Mouse (Mus musculus): ENCODE measurements at regions not wholly inside any gene's neighbourhood (a gene's known extent, or its start where the extent isn't known, plus 50 kb on each side); places are given as distances from the start of the nearest gene placed in this dataset.

DNA sequence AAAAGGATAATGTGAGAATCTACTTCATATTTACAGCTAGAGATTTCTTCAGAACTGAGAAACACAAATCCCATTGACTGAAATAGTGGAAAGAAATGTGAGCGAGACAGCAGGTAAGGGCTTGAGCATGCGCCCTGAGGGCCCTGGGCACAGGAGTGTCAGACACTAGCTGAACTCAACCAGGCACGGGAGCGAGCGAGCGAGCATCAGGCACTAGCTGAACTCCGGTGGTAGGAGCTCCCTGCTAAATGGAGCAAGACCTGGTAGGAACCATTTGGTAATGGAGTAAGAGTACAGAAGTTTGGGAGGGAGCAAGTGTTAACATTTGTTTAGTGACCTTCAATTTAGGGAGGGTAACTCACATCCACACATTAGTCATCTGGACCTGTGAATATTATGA, 654.7 kb downstream of the Adgrl2 start:
- no peak for DNase-seq (ENCODE audit: low spot score)

DNA sequence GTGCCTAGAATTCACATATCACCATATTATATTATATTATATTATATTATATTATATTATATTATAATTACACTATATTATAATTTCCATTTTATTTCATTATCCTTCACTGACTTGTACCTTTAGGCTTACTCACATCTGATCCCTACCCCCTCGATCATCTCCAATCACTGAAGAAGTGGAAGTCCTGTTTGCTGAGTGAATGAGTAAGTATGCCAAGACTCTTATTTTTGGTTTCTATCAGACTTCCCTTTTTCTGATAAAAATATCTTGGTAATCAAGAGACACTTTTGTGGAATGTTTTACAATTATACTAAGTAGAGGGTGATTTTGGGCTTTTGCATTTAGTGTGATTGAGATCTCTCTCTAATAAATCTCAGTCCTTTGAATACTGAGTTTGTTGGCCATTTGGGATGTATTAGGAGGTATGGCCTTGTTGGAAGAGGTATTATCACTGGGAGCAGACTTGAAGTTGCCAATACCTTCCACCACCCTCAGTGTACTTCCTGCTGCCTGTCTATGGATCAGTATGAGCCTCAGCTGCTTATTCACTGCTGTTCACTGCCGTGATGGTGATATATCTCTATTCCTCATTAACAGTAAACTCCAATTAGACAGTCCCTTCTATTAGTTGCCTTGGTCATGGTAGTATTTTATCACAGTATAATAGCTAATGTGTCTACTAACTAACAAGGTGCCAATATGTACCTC, 665.3 kb downstream of the Adgrl2 start:
- DNase-seq (ENCODE audit: low spot score) = no peak

DNA sequence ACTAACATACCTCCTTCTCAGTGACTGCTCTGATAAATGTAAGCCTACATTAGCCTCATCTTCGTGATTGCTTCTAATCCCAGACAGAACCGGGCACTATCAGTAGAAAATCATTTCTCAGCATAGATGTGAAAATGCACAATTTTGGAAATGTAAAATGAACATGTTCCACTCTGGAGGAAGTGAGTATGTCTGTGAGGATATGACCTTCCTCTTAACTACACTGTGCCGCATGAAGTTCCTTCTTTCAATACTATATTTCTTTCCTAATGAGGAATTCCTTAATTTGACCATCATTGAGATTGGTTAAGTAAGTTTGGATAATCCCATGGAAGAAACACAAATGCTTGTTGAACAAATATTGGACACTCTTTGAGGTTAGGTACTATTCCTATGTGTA, 668.5 kb downstream of the Adgrl2 start:
- no peak for DNase-seq (ENCODE audit: low spot score)

DNA sequence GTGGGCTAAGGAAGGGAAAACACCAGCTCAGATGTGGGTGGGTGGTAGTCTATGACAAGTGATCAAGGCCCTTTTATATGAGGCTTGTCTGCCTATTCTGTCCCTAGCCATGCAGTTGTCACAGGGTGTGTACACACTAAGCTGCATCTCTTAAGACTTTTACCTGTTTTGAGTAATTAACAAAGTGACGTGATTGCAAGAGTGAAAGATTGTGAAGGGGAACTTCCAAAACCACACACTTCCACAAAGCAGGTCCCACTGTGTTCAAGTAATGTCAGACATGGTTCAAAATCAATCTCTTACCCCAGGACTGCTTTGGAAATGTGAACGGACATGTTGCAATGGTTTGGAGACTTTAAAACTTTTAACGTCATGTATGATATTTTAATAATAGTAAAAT, 674.2 kb downstream of the Adgrl2 start:
- DNase-seq (ENCODE audit: low spot score) = no peak

DNA sequence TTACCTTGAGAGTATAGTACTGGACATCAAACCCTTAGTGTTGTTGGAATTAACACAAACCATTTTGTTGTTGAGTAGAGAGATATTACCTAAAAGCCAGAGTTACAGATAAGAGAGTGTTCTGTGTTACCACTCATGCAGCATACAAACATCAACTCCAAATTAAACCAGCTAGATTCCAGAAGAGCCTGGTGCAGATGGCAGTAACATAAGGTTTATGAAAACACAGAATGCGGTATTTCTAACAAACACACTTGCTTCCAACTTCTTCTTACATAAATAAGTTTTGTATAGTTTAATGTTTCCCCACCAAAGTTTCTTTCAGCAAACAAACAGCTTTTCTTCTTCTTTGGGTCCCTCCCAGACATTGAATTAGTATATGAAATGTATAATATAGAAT, 675.1 kb downstream of the Adgrl2 start:
- no peak for DNase-seq (ENCODE audit: low spot score)

DNA sequence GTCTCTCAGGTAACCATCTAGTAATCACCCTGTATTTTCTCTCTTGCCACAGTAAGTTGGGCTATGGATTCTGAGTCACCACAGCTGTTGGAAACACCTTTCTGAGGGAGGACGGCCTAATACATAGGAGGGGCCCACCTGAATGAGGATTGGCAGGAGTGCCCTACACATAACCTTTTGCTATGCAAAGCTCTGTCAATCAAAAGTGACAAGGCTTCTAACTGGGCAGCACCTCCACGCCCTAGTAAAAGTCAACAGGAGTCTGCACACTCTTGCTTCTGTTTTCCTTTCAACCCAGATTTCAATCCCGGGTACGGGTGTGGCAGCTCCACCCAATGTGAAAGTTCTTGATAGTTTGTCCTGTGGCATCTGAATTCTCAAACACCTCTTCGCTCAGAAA, 694.8 kb downstream of the Adgrl2 start:
- no peak for DNase-seq (ENCODE audit: low spot score)

DNA sequence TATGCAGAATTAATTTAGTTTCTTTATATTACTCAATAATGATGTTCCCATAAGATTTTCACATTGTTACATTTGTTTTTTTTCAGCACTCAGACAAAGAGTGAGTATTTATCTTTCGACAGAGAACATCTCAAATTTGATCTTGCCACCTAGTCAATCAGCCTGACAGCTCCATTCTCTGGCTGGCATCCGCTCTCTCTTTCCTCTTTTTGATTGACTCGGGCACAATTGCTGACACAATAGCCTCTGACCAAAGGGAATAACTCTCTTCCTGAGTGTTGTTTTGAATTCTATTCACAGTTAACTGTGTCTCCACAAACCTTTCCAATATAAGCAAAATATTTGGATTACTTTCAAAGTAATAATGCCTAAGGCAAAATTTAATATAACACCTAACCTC, 711.4 kb downstream of the Adgrl2 start:
- DNase-seq (ENCODE audit: low spot score) = no peak

DNA sequence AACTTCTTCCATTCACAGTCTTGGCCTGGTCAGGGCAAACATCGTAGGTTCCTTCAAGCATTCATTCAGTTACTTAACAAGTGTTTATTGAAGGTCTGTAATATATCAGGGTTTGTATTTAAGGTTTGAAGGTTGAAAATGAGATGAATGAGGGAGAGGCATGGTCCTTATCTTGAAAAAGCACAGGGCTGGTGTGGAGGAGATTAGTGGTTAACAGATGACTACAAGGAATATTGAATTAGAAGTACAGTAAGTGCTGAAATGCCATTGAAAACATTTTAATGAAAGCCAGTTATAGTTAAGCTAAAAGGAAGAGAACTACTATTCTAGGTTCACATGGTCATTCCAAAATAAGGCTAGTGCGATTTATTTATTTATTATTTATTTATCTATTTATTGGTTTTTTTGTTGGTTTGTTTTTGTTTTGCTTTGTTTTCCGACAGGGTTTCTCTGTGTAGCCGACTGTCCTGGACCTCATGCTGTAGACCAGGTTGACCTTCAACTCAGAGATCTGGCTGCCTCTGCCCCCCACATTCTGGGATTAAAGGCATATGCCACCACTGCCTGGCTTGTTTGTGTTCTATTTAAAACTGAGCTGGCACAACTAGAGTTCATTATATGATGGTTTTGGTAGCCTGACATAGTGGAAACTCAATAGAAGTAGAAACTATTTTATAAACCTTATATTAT, 718.1 kb downstream of the Adgrl2 start:
- DNase-seq (ENCODE audit: low spot score) = no peak

DNA sequence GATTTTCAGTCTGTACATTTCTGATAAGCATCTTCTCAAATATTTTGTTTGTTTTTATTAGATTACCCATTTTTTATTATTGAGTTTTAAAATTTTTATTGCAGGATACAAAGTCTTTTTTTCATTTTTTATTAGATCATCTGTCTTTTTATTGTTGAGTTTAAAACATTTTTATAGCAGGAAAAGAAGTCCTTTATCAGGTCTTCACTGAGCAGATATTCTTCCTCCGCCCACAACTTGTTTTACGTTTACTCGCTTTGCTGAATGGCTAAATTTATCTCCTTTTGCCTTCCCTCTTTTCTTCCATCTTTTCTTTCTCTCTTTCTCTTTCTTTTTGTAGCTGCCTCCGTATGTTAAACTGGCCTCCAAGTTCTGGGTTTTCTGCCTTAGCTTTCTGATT, 721.5 kb downstream of the Adgrl2 start:
- no peak for DNase-seq (ENCODE audit: low spot score)

DNA sequence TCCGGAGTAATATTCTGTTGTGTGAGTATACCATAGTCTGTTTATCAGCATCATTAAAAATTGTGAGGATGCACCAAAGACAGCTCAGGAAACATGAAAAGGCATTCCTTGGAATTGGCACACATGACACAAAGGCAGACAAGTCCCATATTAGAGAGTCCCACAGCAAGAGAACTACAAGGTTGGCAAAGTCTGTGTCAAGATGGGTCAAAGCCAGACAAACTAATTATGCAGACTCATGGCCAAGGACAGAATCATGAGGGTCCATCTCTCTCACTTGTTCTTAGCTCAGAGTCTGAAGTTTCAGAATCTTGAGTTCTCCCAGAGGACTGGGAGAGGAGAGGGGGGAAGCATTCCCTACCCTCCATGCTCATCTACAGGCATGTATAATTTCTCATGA, 731.1 kb downstream of the Adgrl2 start:
- no peak for DNase-seq (ENCODE audit: low spot score)

DNA sequence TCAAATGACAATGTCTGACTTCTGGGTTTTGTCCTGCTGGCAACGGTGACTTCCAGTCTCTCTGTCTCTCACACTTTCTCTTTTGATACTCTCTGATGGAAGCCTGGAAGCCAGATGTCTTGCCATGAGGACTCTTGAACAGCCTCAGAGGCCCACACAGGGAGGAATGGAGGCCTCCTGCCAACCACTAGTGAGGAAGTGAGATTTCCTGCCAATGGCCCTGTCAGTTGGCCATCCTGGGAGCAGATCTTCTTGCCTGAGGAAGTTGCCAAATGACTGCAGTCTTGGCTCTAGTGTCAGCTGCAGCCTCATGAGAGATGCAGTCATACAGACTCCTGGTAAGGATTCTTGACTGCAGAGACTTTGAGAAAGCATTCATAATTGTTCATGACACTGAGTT, 741.7 kb downstream of the Adgrl2 start:
- DNase-seq (ENCODE audit: low spot score) = no peak

DNA sequence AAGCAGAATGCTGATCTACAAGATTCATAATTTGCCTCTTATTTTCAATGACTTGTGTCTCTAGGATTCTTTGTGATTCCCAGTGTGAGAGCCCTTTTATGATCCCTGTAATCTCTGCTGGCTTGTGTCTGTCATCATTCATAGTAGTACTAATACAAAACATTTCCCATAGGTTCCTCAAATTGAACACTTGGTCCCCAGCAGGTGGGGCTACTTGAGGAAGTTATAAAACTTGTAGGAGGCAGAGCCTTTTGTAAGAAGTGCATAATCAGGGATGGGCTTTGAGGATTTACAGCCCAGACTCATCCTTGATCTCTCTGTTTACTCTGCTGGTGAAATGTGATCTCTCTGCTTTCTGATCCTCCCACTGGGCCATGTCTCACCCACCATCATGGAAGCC, 743.6 kb downstream of the Adgrl2 start:
- DNase-seq (ENCODE audit: low spot score) = no peak

DNA sequence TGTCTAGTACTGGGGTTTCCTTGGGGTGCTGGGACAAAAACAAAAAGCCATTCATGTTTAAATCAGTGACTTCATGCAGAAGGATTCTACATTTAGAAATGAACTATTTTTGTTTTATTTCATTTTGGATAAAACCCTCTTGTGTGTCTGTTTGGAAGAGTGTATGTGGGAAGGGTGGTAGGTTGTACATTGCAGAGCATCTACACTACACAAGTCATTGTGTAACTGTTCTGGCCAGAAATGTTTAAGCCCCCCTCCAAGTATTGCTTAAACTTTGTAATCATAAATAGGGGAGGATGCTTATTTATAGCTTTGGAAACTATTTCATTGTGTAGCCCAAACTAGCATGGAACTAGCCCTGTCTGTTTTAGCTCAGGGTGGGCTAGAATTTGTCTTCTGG, 752.3 kb downstream of the Adgrl2 start:
- DNase-seq (ENCODE audit: low spot score) = no peak

DNA sequence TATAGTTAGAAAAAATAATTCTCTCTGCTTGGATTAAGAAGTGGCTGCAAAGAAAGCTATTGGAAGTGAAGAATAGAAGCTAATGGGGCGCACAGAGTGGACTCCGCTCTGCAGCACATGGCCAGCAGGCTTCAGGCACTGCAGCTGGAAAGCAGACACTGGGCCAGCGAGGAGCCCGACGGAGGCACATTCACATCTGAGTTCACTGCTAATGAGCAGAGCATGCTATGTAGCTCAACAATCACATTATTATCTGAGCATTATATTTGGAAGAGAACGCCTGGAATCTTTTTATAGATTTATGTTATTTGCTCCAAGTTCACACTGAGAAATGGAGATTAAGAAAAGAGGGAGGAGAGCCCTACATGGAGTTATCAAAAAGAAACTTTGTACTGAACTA, 752.8 kb downstream of the Adgrl2 start:
- DNase-seq (ENCODE audit: low spot score) = no peak

DNA sequence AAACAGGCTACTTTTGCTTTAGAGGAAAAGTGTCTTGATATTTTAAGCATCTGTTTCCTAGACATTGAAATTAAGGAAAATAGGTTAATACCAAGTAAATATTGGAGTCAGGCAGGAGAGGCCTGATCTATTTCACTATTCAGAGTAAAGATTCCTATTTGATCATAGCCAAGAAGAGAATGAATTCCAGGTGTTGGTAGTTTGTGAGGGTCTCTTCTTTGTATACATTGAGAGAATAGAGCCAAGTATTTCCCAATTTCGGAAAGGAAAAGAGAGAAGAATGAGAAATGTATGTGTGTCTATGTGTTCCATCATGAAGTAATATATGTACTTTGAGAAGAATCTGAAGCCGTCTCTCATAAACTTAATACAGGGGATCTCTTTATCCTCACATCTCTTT, 756.7 kb downstream of the Adgrl2 start:
- DNase-seq (ENCODE audit: low spot score) = no peak

DNA sequence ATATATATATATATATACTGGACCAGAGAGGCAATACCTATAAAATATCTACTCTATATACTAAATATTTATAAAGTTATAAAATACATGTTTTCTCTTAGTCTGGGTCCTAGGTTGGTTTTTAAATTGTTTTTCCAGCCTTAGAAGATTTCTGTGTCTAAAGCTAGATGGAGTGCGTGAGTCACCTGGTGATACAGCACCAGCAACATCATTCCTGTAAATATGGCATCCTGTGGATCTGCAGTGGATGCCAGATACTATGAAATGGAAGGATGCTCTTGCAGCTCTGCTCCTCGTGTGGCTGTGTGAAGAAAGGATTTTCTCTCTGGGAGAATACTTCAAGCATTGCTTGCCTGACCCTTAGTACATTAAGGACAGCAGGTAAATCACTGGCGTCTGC, 761.2 kb downstream of the Adgrl2 start:
- no peak for DNase-seq (ENCODE audit: low spot score)

DNA sequence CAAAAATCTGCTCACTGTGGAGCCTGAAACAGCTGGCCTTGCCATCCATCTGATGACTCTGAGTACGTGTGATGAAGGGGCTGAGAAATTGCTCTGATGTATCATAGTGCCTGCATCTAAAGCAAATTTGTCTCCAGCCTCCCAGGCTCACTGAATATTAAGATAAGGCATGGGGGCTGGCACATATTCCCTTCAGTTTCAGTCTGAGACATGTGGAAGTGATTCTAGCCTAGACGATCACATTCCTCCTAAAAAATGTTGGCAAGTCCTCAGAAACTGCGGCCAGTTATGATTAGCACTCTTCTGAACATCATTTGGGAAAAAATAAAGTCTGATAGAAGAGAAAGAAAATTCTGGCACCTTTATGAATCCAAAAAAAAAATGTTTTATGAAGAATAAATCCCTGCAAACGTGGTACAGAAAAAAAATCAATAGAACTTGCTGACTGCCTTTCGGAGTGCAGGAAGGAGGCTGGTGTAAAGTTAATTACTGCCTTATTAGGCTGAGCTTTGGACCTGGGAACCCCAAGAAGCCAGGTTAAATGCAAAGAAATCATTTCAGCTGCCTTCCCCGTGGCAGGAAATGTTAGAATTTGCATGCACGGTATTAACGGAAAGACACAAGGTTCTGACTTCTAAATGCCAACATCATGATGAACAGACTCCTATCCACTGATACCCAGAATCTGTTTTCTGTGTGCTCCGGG, 762.2 kb downstream of the Adgrl2 start:
- no peak for DNase-seq (ENCODE audit: low spot score)

DNA sequence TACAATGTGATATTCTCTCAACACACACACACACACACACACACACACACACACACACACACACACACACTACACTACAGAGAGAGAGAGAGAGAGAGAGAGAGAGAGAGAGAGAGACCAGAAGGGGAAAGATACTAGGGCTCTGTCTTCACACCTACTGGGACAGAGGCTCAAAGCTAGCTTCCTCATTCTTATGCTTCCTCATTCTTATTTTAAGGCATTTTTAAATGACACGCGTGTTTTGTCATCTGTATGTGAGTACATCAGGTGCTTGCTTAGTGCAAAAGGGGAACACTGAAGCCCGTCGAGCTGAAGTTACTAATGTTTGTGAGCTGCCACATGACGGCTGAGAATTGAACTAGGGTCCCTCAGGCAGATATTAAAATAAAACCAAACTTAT, 769.5 kb downstream of the Adgrl2 start:
- DNase-seq (ENCODE audit: low spot score) = no peak

DNA sequence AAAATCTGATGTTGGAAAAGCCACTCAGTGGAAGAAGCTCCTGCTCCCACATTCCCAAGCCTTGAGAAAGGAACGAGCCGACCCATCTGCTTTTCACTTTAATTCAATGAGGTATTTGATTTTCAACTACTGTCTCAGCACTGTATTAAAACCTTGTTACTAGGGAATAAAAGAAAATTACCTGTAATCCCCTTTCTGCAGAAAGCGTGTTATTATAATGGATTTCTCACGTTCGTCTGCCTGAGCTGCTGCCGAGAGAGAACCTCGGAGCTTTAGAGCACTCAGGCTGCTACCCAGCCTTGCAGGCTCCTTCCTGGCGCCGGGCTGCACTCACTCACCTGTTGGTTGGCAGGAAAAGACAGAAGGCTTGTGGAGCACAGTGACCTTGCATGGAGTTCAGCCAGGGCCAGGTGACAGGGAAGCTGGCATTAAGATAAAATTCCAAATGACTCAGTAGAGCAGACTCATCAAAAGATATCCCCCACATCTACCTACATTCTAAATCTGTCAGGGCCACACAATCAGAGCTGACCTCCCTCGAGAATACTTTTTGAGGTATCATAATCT, 770.2 kb downstream of the Adgrl2 start:
- DNase-seq (ENCODE audit: low spot score) = no peak

DNA sequence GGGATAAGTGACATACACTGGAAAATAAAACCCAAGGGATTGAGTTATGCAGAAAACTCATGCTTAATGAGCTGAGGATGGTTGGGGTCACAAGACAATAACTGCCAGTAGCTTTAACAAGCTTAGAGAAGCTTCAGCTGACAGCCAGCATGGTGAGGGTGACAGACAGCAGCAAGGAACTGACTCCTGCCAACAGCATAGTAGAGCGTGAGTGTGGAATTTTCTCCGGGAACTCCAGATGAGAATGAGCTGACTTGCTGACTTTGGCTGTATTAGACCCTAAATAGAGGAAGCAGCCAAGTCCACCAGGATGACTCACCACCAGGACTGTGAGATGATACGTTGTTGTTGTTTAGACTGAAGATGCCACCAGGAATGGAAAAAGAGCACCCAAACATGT, 788.2 kb downstream of the Adgrl2 start:
- no peak for DNase-seq (ENCODE audit: low spot score)

DNA sequence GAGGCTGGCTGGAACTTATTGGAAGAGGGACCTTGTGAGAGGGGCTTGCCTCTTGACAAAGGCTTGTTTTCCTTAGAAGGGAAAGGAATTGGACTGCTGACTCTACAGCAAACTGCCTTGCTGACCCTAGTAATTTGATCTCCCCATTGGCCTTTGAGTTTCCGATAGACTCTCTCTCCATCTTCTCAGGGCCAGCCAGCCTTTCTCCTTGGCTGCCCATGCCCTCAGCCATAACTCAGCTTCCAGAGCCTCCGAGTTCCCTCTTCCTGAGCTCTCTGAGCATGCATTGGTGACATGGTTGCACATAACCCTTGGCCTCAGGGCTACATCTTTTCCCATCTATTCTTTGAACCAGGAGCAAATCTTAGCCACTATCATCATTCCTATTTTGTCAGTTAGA, 803.7 kb downstream of the Adgrl2 start:
- no peak for DNase-seq (ENCODE audit: low spot score)

DNA sequence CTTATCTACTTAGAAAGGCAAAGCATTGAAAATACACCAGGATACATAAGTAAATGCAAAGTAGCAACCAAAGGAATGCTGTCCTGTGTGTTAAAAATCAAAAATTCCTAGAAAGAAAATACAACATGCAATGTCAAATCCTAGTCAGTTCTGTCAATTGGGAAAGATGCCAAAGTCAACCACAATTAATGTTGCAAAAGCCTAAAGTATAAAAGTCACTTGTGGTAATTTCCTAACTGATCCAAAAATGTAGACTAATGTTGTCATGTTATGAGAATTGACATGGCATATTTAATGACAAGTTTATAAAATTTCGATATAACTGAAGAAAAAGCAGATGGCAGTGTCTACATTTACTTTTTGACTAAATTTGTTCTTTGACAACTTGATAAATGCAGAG, 822.8 kb downstream of the Adgrl2 start:
- no peak for DNase-seq (ENCODE audit: low spot score)

DNA sequence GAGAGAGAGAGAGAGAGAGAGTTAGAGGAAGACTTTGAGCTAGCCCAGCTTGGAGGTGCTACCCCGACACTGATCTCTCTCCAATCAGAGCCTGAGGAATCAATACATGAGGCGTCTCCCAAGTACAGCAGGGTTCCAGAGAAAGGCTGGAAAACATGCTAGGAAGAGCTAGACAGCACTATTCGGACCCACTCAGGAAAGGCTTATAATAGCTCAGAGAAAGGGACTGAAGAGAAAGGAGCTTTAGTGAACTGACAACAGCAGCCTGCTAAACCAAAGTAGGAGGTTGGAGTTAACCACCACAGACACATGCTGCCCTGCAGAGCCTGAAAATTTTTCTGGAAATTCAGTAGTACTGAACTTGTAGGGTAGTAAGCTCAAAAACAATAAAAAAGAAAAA, 831.3 kb downstream of the Adgrl2 start:
- DNase-seq (ENCODE audit: low spot score) = no peak

Data from yolk sac, embryonic 10.5 days (tissue).